Mouse (Mus musculus) heart, postnatal 4 days (tissue): ENCODE data around the gene Hnrnph3. TPM values are rescaled to one million over a fixed set of nuclear protein-coding genes. Genes with fewer than 3 reads are reported as not detected.
A peak's percentile ranks its signal among the peaks of the same experiment; 100 is the strongest.

ENCODE experiments used
- DNase-seq: peaks from one replicate; pipeline ENCODE4 v3.0.0; 2021
- total RNA-seq, 2 experiments: library from RNA; stranded (reverse); gene quantifications; 2 replicates each; pipeline ENCODE4 v1.2.3; 2021

Gene Hnrnph3
- total RNA-seq, 2 experiments from 2014 or later, result 40.2 to 45.2 TPM

DNA sequence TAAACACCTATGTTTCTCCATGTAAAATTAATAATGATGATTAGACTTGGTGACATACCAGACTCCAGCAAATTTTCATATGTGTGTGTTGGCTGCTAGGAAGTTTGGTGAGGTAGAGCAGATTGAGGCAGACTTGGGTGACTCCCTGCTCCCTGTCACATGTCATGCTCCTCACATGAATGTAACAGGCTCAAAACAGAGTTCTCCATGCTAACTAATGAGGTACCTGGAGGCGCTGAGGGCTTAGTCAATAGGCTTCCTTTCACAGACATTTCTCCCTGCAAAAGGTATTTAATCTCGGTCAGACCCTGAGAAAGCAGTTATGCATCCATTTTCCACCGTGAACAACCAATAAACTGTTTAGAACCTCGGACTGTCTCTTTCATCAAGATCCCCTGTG lies 4.4 kb upstream of the Hnrnph3 start:
- DNase-seq, result no peak

DNA sequence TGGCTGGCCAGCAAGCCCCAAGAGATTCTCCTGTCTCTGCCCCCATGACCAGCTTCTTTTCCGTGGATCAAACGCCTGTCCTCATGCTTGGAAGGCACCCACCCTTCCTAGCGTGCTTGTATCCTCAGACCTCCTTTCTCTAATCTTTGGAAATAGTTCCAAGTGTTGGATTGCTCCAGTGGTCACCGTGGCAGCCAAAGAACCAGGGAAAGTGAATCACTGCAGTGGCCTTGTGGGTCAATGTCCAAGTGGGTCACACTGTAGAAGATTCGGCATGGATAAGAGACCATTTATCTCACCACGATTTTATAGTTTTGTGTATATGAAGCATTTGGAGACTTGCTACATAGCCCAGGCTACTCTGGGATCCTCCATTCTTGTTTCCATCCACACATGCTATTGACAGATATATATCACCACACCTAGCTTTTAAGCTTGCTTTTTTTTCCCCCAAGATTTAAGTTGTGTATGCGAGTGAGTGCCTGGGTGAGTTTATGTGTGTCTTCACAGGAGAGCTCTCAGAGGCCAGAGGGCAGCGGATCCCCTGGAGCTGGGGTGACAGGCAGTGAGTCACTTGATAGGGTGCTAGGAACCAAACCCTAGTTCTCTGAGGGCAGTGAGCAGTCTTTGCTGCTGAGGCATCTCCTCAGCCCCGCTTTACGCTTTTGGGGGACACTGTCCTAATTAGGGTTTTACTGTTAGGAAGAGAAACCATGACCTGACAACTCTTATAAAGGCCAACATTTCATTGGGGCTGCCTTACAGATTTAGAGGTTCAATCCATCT lies 3.6 kb upstream of the Hnrnph3 start:
- DNase-seq, result no peak

DNA sequence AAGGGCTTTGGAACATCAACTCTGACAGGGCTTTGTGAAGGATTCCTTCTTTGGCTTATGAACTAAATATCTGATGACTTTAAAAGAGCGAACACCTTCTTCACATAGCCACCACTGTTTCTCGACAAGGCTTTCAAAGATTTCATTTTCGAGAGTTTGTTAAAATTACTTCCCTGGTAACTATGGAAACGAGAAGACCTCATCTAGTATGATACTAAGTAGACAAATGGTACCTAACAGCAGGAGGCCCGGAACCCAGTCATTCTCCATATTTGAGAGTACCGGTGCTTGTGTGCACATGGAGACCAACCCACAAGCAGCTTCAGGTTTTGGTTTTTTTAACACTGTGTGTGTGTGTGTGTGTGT lies 2.8 kb upstream of the Hnrnph3 start:
- DNase-seq, result no peak

DNA sequence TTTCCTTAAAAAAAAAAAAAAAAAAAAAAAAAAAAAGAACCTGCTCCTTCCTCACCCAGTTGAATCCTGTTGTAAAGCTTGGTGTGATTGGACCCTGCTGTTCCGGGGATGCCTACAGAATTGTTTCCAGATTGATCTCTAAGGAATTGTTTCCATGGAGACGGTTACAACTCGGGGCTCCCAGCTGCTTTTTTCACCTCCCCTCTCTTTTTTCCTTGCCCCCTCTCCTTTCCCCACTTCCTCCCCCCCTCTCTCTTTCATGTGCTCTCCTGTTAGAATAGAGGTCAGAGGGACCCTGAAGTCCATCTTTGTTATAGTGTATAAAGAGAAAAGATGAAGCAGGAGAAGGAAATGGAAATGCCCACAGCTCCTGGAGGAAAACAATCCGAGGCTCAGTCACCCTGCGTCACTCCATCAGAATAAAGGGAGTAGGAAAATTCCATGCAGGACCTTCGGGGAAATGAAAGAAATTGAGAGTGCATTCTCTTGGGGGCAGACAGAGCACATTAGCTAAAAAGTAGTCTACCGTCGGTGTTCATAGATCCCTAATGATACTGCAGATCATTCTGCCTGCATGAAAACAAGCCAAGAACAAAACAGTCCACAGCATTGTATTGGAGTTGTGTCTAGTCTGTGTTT lies 2.3 kb upstream of the Hnrnph3 start:
- no peak for DNase-seq

DNA sequence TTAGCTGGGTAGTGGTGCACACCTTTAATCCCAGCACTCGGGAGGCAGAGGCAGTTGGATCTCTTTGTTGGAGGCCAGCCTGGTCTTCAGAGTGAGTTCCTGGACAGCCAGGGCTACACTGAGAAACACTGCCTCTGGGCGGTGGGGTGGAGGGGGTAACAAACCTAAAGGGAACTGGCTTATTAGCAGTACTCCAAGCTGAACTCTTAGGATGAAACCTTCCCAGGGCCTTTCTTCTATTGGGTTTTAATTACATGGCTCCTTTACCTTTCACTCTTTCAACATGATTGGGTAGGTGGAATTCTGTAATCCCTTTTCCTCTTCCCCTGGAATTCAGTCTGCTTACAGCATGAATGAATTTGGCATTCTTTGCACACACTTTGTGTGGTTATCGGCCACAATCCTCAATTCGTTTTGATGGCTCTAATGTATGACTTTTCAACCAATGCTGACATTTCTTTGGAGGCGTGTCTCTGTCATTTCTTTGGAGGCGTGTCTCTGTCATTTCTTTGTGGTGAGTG lies 1.5 kb upstream of the Hnrnph3 start:
- no peak for DNase-seq

DNA sequence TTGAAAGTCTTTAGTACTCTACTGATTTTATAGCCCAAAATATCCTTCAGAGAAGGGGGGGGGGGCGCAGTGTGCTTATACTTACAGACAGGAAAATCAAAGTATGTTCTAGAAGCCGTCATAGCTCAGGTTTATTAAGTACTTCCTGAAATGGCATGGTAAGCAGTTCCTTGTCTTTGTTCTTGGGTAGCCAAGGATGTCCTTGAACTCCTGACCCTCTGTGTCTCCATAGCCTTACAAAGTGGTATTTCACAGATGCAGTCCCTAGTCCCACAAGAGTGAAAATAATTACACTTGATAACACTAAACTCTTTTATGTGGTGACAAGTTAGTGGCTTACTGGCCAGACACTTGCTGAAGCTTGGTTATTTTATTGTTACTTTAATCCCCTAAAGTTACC lies 999 bp upstream of the Hnrnph3 start:
- DNase-seq, result no peak

DNA sequence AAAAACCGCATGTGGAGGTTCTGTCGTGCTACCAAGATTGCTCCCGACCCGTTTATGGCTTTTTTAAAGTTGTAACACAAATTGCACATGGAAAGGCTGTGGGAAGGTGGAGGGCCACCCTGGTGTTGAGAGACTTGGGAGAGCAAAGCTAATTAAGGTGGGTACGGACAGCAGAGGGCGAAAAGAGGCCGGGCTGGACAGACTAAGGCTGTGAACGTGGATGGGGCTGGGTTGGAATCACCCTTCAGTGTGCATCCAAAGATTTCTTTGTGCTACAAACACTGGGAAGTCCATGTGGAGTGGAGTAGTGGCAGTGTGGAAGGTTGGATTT lies 528 bp upstream of the Hnrnph3 start:
- peak; percentile 76 for DNase-seq

DNA sequence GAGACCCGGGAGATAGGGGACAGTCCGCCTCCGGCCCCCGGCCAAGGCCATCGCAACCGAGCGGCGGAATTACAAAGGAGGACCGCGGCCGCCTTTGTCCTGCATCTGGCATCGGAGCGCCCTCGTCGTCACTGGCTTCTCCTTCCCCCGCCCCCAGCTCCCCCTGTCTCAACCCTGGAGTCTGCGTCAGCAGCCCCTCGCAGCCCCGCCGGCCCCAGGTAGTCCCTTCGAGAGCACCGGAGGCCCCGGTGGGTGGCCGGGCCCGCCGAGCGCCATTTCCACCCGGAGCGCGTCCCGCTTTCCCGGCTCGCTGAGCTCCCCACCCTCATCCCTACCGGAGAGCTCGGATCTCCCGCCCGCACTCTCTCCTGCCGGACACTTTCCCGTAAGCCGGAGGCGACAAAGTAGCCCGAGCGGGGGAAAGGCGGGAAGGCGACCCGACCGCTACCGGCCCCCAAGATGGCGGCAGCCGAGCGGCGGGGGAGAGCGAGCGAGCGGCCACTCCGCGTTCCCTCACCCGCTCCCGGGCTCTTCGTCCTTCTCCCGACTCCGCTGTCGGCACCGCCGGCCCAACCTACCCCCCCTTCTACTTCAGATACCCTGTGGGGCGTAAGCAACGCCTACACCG lies 782 bp downstream of the Hnrnph3 start:
- peak; percentile 86 for DNase-seq

DNA sequence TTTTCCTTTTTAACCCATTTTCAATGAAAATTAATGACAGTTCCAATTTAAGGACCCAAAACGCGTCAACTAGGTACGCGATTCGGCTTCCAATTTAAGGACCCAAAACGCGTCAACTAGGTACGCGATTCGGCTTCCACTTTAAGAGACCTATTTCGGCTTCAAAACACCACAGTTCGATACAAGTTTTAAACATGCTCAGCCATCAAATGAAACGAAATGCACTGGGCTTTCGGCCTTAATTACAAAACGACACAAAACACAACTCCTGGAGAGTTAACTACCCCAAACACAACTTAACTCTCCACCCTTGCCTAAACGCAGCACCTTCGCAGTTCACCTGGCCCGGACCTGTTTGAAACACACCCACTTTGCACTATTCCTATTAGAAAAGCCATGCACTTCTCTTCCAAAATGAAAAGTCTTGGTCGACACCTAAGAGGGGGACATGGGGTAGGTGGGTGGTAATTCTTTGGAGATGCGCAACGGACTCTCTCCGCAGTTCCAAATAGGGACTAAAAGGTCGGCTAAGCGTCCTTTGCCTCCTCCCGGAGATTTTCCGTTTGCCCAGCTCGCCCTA lies 1.4 kb downstream of the Hnrnph3 start:
- no peak for DNase-seq

DNA sequence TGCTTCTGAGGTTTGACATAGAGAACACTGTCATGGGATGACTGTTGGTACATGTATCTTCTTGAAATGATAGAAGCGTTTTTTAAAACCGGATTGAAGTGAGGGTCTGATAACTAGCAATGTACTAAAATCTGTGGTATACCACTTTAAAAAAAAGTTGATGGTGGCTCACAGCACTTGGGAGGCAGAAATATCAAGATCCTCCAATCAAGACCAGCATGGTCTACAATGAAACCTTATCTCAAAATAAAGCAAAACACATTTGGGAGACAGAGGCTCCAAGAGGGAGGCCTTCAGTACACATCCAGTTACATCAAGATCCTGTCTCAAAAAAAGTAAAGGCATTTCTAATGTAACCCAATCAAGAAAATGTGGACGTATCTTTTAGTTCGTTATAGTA lies 2.3 kb downstream of the Hnrnph3 start:
- DNase-seq, result no peak

DNA sequence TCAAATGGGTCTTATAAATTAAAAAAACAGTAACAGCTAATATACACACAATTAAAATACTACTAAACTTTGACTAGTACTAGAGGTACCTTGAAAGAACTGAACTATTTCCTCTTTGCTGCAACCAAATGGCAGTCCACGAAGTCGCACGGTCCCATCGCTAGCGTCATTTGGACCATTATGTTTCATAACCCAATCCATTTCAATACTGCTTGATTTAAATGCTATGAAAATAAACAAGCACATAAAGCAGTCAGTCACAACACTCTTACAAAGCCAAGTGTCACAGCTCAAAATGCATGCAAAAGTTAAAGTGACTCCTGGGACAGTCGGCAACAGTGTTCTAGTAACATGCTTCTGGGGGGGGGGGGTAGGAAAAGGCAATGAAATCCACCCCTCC lies 4.7 kb downstream of the Hnrnph3 start:
- no peak for DNase-seq

DNA sequence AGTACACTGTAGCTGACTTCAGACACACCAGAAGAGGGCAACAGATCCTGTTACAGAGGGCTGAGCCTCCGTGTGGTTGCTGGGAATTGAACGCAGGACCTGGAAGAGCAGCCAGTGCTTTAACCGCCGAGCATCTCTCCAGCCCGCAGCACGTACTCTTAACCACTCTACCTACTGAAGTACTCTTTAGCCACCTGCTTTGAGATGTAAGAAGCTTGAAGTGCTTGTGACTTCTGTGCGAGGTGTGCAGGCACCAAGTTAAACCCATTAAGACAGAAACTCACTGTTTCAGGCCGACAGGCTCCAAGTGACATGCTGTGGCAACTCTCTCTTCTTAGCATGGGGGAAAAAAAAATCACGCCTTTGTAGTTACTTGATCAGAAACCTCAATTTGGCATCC lies 9.8 kb downstream of the Hnrnph3 start:
- no peak for DNase-seq

DNA sequence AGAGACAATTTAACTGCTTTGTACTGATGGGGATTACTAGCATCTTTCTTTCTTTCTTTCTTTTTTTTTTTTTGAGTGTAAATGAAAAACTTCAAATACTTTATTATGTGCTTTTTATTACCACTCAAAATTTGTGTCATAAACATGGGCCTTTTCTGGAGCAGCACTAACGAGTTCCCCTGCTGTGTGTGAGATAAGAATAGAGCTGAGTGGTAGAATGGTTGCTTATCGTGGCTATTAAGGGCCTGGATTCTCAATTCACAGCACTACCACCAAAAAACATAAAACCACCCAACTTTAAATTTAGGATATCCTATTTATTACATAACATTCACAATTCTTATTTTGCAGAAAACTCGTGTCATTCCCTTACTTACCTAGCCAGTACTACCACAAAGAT lies 10.5 kb downstream of the Hnrnph3 start:
- DNase-seq, result no peak

DNA sequence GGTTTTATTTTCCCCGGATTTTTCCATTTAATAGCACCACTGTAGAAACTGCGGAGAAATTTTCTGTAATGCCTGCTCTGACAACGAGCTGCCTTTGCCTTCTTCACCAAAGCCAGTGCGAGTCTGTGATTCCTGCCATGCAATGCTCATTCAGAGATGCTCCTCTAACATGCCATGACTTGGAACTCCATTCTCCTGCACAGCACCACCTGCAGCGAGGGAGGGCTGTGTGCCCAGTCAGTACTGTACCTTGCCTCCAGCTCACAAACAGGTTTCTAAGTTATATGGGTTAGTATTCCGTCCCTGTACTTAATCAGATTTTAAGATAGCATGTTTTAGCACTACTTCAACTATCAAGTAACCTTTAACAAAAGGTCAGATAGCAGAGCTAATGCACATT lies 12.5 kb downstream of the Hnrnph3 start:
- no peak for DNase-seq

DNA sequence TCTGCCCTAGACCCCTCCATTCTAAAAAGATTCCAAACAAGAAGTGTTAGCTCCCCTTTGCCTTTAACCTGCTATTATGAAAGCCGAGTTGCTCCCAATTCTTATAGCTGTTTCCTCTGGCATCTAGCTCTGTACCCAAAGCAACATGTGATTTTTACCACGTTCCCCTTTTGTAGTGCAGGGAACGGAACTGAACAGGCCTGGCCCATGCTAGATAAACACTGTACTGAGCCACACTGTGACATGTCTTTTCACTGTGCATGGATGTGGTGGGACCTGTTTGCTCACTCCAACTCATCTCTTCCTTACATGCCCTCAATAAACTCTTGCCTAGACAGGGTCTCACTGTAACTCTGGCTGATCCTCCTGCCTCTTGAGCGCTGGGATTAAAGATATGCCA lies 13.7 kb downstream of the Hnrnph3 start:
- DNase-seq, result no peak

DNA sequence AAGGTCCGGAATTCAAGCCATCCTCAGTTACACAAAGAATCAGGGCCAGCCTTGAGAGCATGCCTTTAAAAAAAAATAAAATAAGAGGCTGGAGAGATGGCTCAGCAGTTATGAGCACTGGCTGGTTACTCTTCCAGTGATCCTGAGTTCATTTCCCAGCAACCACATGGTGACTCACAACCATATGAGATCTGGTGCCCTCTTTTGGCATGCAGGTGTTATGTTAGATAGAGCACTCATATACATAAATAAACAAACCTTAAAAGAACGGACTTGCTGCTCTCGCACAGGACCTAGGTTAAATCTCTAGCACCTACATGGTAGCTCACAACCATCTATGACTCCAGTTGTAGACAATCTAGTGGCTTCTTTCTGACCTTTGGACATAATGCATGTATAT lies 15.8 kb downstream of the Hnrnph3 start:
- no peak for DNase-seq

DNA sequence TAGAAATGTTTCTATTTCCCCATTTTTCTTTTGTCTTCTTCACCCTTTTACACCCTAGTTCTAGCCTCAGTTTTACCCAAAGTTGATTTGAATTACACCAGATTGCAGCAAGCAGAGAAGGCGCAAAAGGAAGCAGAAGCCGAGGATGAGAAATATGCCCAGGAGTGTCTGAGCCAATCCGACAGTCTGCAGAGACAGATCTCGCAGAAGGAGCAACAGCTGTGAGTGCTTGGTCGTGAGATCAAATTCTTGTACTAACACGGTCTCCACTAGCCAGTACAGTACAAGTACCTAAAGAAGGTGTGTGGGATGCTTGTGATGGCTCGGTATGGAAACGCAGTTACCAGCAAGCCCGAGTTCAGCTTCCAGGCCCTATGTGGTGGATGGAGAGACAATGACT lies 19.5 kb downstream of the Hnrnph3 start:
- no peak for DNase-seq

DNA sequence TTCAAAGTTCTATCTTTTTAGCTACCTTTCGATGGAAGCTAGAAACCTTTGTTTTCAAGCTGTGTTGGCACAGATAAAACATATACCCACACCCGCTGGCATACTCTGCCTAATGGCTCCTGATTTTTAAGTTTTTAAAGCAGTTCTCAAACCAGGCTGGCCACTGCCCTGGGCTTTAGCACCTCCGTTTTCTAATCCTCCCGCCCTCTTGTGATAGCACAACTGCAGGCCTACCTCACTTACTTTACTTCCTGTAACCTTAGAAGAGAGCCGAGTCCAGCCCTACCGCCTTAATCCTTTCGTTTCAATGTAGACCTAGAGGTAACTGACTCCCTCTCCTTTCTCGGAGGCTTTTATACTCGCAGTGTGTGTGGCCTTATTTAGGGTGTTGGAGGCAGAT lies 20.8 kb downstream of the Hnrnph3 start:
- DNase-seq, result no peak

DNA sequence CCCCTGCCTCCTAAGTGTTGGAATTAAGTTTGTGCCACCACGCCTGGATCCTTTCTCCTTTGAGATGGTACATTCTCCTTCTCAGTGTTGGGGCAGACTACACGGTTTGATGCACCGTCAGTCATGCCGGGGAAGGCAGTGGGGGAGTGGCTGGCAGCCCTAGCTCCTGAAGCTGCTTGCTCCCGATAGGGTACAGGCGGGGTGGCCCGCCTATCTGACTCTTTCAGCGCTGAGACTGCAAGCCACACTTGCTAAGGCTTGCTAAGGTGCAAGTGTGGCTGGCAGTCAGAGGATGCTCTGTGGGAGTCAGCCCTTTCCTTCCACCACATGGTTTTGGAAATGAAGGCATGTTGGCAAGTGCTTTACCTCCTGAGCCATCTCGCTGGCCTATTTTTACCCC lies 23.4 kb downstream of the Hnrnph3 start:
- no peak for DNase-seq

DNA sequence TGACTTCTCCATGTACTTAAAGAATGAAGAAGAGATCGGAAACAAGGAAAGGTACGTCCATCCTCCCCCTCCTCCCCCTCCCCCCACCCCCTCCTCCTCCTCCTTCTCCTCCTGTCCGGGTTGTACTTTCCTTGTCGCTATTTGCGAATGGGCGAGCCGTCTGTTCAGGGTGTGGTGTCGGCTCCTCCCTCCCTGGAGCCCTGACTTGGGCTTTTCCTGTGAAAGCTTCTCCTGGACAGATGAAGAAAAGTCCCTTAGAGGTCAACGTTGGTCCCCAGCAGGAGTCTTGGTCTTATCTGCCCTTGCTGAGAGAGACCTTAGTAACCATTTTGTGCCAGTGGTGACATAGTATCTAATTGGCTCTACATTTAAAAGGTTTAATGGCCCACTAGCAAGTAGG lies 30.0 kb downstream of the Hnrnph3 start:
- DNase-seq, result no peak

DNA sequence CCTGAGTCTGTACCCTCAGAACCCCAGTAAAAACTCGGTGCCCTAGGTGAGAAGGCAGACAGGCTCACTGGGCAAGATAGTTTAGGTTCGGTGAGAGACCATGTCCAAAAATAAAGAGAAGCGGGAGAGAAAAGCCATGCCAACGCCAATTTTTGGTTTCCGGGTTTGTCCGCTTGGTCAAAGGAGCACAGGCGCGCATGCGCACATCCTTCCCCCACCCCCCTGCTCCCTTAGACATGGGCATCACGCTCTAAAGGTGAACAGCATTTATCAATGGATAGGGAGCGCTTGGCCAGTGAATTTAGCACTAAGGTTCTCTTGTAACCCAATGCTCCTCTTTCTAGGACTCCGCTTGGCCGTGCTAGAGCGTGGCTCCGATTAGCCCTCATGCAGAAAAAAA lies 33.4 kb downstream of the Hnrnph3 start:
- no peak for DNase-seq

DNA sequence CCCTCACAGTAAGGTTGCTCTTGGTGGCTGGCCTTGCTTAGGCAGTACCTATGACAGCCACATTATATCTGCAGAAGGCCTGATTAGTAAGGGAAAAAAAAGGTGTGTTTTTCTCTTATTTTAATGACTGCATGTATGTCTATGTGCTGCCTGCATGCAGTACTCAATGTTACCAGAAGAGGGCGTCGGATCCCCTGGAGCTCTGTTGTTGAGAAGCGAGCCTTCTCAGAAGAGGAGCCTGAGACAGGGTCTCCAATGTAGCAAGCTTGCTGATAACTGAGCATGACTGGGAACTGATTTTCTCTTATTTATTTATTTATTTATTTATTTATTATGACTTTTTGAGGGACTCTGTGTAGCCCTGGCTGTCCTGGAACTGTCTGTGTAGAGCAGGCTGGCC lies 36.7 kb downstream of the Hnrnph3 start:
- peak; percentile 40 for DNase-seq

DNA sequence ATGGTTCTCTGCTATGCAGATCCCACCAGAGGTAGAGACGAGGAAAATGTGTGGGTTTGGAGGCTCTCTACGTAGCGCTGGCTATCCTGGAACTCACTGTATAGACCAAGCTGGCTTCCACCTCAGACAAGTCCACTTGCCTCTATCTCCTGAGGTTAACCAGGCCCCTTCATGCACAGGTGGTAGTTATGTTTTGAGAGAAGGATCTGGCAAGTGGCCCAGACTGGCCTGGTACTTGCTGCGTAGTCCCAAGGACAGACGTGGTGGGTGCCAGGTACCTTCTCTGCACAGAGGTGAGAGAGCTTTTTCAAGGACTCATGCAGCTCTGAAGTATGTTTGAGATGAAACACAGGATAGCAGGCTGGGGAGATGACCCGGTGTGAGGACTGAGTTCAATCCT lies 39.5 kb downstream of the Hnrnph3 start:
- DNase-seq, result peak; percentile 70

DNA sequence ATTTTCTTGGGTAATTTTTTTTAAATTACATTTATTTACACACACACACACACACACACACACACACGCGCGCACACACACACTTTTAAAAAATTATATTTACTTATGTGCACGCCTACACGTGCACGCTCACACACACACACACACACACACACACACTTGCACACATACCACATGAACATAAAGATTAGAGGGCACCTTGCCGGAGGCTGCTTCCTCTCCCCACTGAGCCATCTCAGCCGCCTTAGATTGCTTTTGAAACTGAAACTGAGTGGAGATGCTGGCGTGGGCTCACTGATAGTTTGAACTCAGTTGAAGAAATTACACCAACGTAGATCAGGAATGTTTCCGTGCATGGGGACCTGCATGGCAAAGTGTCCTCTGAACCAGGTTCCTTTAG lies 39.9 kb downstream of the Hnrnph3 start:
- DNase-seq, result no peak
